Mouse (Mus musculus) adrenal gland, adult 2 months (tissue): Measurements from ENCODE around the gene Prlhr. TPM values are rescaled to one million over a fixed set of nuclear protein-coding genes. Genes with fewer than 3 reads are reported as not detected.

Experiments used
- DNase-seq: peaks from one replicate; pipeline ENCODE4 v3.0.0; 2021
- polyA plus RNA-seq: library from polyadenylated mRNA; depleted of rRNA; stranded (reverse); fragments of >200 nt; gene quantifications from 2 replicates; pipeline ENCODE4 v1.2.3, GENCODE M21; 2012; rRNA removed
- total RNA-seq, 2 experiments: library from RNA; stranded (reverse); gene quantifications; 2 replicates each; pipeline ENCODE4 v1.2.3; 2021

The Prlhr gene
- total and polyA plus RNA-seq, 3 experiments = 0.41 to 1.5 (median 1.2) TPM

- DNase-seq = no peak
These were observed 35.6 kb downstream of the Prlhr start for GRCm38 (mm10) chr19:60432347-60433129.

GRCm38 (mm10) chr19:60417611-60418010 is 50.5 kb downstream of the Prlhr start:
- DNase-seq = no peak

Other genes with a start within 250 kb of the Prlhr start
- gene Fam204a, start 241.6 kb downstream of the Prlhr start, total RNA-seq = 10 to 100 TPM; 23.1 to 32.7 TPM
- 4.4 and 7.6 TPM in 2 replicates for gene Fam204a, start 241.6 kb downstream of the Prlhr start, polyA plus RNA-seq
- gene Cacul1, start 112.7 kb upstream of the Prlhr start, total RNA-seq = 10 to 100 TPM; 37.0 to 48.0 TPM
- gene Cacul1, start 112.7 kb upstream of the Prlhr start, polyA plus RNA-seq = 21.5 and 23.2 TPM in 2 replicates